In the genomic region with DNA sequence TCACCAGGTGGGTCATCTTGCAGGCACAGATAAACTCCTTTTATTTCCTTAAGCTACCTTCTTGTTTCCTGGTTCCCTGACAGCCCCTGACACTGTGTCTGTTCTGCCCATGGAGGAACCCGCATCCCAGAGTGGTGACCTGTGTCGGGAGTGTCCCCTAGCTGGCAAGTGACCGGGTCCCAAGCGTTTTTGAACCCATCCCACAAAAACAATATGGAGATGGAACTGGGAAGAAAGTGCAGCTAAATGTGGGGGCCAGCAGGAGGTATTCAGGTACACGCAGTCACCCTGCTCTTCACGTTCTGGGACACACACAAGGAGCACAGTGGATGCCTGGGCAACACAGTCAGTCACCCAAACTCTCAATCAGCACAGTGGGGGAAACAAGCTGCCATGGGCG, we compare ENCODE assay signal across 17 mouse cellular contexts. TPM values are rescaled to one million over a fixed set of nuclear protein-coding genes. Genes with fewer than 3 reads are reported as not detected.
"Had no signal": no experiment of that assay in that cellular context is flagged by ENCODE, and none has a peak within 500 bp of the region (broad histone marks: within the 10 kb centered on the region; RNA-seq: fewer than 3 reads in every experiment).

No protein-coding gene starts in this region.

- H3K27me3 ChIP-seq: intestine, embryonic 15.5 days; lung, embryonic 15.5 days; stomach, embryonic 15.5 days had no signal

- DNase-seq: kidney, adult 18-20 months; kidney, postnatal 14 days; left cerebral cortex, postnatal 4 days; lung, postnatal 14 days; right cerebral cortex, postnatal 14 days; thymus, adult 2 months; thymus, postnatal 36 days had no signal

- H3K9ac ChIP-seq: stomach, embryonic 15.5 days had no signal

- H3K36me3 ChIP-seq: intestine, embryonic 15.5 days; lung, embryonic 15.5 days; stomach, embryonic 15.5 days had no signal

- H3K27ac ChIP-seq: macrophage had no signal

- H3K9me3 ChIP-seq: intestine, embryonic 15.5 days; lung, embryonic 15.5 days; stomach, embryonic 15.5 days had no signal

- ATAC-seq: intestine, embryonic 15.5 days had no signal

RNA-seq across cellular contexts. Expression of a gene that starts 1.6 kb away (rescaled TPM):
- total RNA-seq: layer of hippocampus, postnatal 14 days; left cerebral cortex, postnatal 10 days; midbrain, postnatal 0 days had no signal
- polyA plus RNA-seq: kidney, embryonic 14.5 days; limb, embryonic 14.5 days; lung, embryonic 15.5 days; macrophage; testis, adult 2 months; thymus, adult 2 months had no signal
